Mouse (Mus musculus): Measurements from ENCODE around the gene Pet2. TPM values are rescaled to one million over a fixed set of nuclear protein-coding genes. Genes with fewer than 3 reads are reported as not detected.

Pet2 gene
- polyA plus RNA-seq (2015; fragmentation: Nextera tagmentation; extraction: Ambion mirVana): not detected in 2 replicates

GRCm38 (mm10) chrX:89409589-89409988, at the start of gene Pet2:
Gene Pet2, minus strand, starts transcription at chrX:89409689.
- H3K4me3 ChIP-seq (replicated peaks; ENCODE audit: low read length): no peak within 1 kb of the TSS
- H3K27me3 ChIP-seq (ENCODE audit: control insufficient read depth, insufficient read depth, low read length): no peaks in the 10 kb centered on the region
- H3K4me2 ChIP-seq (ENCODE audit: low read depth, low read length): no peak within 1 kb of the TSS
- no peaks in the 10 kb centered on the region for H3K4me1 ChIP-seq (ENCODE audit: control insufficient read depth, insufficient read depth, low read length)
- no peaks in the 10 kb centered on the region for H3K36me3 ChIP-seq (ENCODE audit: control insufficient read depth, insufficient read depth, low read length)
- 87% methylated on average over 9 of the region's 9 CpGs for WGBS
- H3K27ac ChIP-seq (ENCODE audit: low read length): no peak within 1 kb of the TSS
- ATAC-seq (ENCODE audit: insufficient read depth, low FRiP score): no peak
- no peak within 1 kb of the TSS for H3K9ac ChIP-seq (ENCODE audit: low read length)
- H3K9me3 ChIP-seq (replicated peaks; ENCODE audit: control insufficient read depth, low read length): no peaks in the 10 kb centered on the region
